Mouse (Mus musculus) small intestine, adult 2 months (tissue): ENCODE measurements around the gene Nmnat2.

Experiments
- CTCF ChIP-seq: fragments of 200-500 bp; IDR thresholded peaks from 2 replicates; pipeline ENCODE4 v1.5.1; 2012; ENCODE audit warnings: low read depth, mild to moderate bottlenecking, control low read depth, inconsistent platforms, low read length, moderate library complexity, mixed read lengths; ENCODE audit not compliant: insufficient replicate concordance, insufficient read length; ENCODE audit errors: extremely low read depth
- POLR2A ChIP-seq: fragments of 200-500 bp; IDR thresholded peaks from 2 replicates; pipeline ENCODE4 v1.6.1; 2012; ENCODE audit warnings: low read depth, mild to moderate bottlenecking, control low read depth, inconsistent platforms, low read length, moderate library complexity

- TF ChIP-seq CTCF (no peak), POLR2A (no peak)
Measured at GRCm38 (mm10) chr1:152973861-152974260, 19.1 kb downstream of the Nmnat2 start.
